15 mouse cellular contexts compared by ENCODE assay signal in genomic region chr4:88936976-88937375, GRCm38 (mm10). TPM values are rescaled to one million over a fixed set of nuclear protein-coding genes. Genes with fewer than 3 reads are reported as not detected.
DNase-seq lines count a peak whose midpoint lies in the region; ATAC-seq and TF ChIP-seq lines count a peak whose summit lies in the region.
"Had no signal": no experiment of that assay in that cellular context is flagged by ENCODE, and none has a peak within 500 bp of the region (broad histone marks: within the 10 kb centered on the region; RNA-seq: fewer than 3 reads in every experiment).

No protein-coding gene starts in this region.

- no peak overlapping the region for H3ac ChIP-seq in myocyte (ENCODE audit: control insufficient read depth, insufficient read length)

- H3K4me3 ChIP-seq in limb, embryonic 15.5 days: peak overlapping the region; percentile 65
- no peak overlapping the region for H3K4me3 ChIP-seq in limb, embryonic 10.5 days
- peak overlapping the region; percentile 85 to 90 (median 86) for H3K4me3 ChIP-seq in CH12.LX (replicated peaks in 1 of 3; ENCODE audit: low read depth in 2 of 3, low read length in 2 of 3, poor library complexity in 1 of 3)
- peak overlapping the region; percentile 84 for H3K4me3 ChIP-seq in embryonic fibroblast, embryonic 13.5 days (ENCODE audit: insufficient read depth, low read length)
- H3K4me3 ChIP-seq in myocyte: peak overlapping the region; percentile 58

- 62% methylated on average over 6 of the region's 6 CpGs for WGBS in limb, embryonic 15.5 days
- 76% methylated on average over 6 of the region's 6 CpGs for WGBS in limb, embryonic 10.5 days

- no peaks in the 10 kb centered on the region for H3K36me3 ChIP-seq in limb, embryonic 15.5 days
- no peaks in the 10 kb centered on the region for H3K36me3 ChIP-seq in limb, embryonic 10.5 days
- H3K36me3 ChIP-seq in CH12.LX (replicated peaks in 1 of 2; ENCODE audit: control insufficient read depth in 1 of 2, insufficient read depth in 1 of 2, low read length in 1 of 2): no peaks in the 10 kb centered on the region
- H3K36me3 ChIP-seq in myocyte (ENCODE audit: control insufficient read depth, insufficient read depth): no peaks in the 10 kb centered on the region
- H3K36me3 ChIP-seq: limb, embryonic 12.5 days; midbrain, embryonic 10.5 days had no signal

- no peak for TF ChIP-seq EP300 in CH12.LX (IDR thresholded peaks at IDR 0.05; ENCODE audit: low read length)

- H3K79me2 ChIP-seq in CH12.LX (replicated peaks; ENCODE audit: control insufficient read depth, extremely low read depth, insufficient read depth, poor library complexity, severe bottlenecking): peaks cover 41% of the 10 kb centered on the region
- peaks cover 97% of the 10 kb centered on the region for H3K79me2 ChIP-seq in myocyte (ENCODE audit: control insufficient read depth, insufficient read depth)

- dilution Hi-C loops in CH12.LX (cut with MboI; ENCODE audit: extremely low pct_ligation_motif_present, extremely low pct_unique_long_range_greater_than_20kb, low sequenced_read_pairs): no loop called here

- no peak overlapping the region for H3K27ac ChIP-seq in limb, embryonic 15.5 days
- H3K27ac ChIP-seq in limb, embryonic 10.5 days: no peak overlapping the region
- no peak overlapping the region for H3K27ac ChIP-seq in CH12.LX (ENCODE audit: insufficient read depth, low read depth)
- peak overlapping the region; percentile 89 for H3K27ac ChIP-seq in embryonic fibroblast, embryonic 13.5 days (ENCODE audit: insufficient read depth, low read length)
- H3K27ac ChIP-seq: limb, embryonic 12.5 days had no signal

- H3K27me3 ChIP-seq in limb, embryonic 15.5 days: peaks cover 35% of the 10 kb centered on the region
- H3K27me3 ChIP-seq in limb, embryonic 10.5 days (ENCODE audit: low read depth, poor library complexity, severe bottlenecking): peaks cover 66% of the 10 kb centered on the region
- no peaks in the 10 kb centered on the region for H3K27me3 ChIP-seq in CH12.LX (replicated peaks)
- no peaks in the 10 kb centered on the region for H3K27me3 ChIP-seq in myocyte (ENCODE audit: control insufficient read depth, insufficient read depth, insufficient read length)

- TF ChIP-seq CTCF in CH12.LX (conservative IDR thresholded peaks at IDR 0.05 in 1 of 2, IDR thresholded peaks at IDR 0.05 in 1 of 2; ENCODE audit: low read depth in 2 of 2, low read length in 2 of 2): no peak
- TF ChIP-seq CTCF in embryonic fibroblast, embryonic 13.5 days (IDR thresholded peaks at IDR 0.05; ENCODE audit: borderline replicate concordance, insufficient read depth, low read length): no peak

- ATAC-seq in limb, embryonic 15.5 days (ENCODE audit: insufficient number of reproducible peaks, low FRiP score, low TSS enrichment, low read depth): no peak

- TF ChIP-seq RAD21 in CH12.LX (IDR thresholded peaks at IDR 0.05; ENCODE audit: low read depth, low read length): no peak

- H3K4me2 ChIP-seq in limb, embryonic 15.5 days: no peak overlapping the region
- H3K4me2 ChIP-seq in CH12.LX (ENCODE audit: insufficient read depth, low read depth, poor library complexity, severe bottlenecking) (no peak overlapping the region; the same call in 1 of the 2 replicates), myocyte (ENCODE audit: low read depth) (peak overlapping the region; percentile 96)

- in situ Hi-C loops in CH12.LX (cut with MboI; ENCODE audit: low pct_ligation_motif_present, low pct_unique_long_range_greater_than_20kb, low sequenced_read_pairs): loop anchor here (5.0 to 10.0 kb wide), 2 partner anchors 65 to 588 kb away; no protein-coding TSS in a partner anchor

- no peaks in the 10 kb centered on the region for H3K9me3 ChIP-seq in limb, embryonic 15.5 days
- H3K9me3 ChIP-seq in limb, embryonic 10.5 days (replicated peaks): no peaks in the 10 kb centered on the region
- no peaks in the 10 kb centered on the region for H3K9me3 ChIP-seq in CH12.LX (replicated peaks; ENCODE audit: low read length)
- H3K9me3 ChIP-seq: limb, embryonic 12.5 days; midbrain, embryonic 10.5 days had no signal

- H3K4me1 ChIP-seq in limb, embryonic 15.5 days: peaks cover 11% of the 10 kb centered on the region
- peaks cover 15% of the 10 kb centered on the region for H3K4me1 ChIP-seq in limb, embryonic 10.5 days
- peaks cover 2 to 14% of the 10 kb centered on the region in 2 experiments; a peak in 3 of 4 replicates for H3K4me1 ChIP-seq in CH12.LX (ENCODE audit: control insufficient read depth in 1 of 2, insufficient read depth in 2 of 2)
- peaks cover 5% of the 10 kb centered on the region for H3K4me1 ChIP-seq in embryonic fibroblast, embryonic 13.5 days (ENCODE audit: control insufficient read depth, insufficient read depth, low read length)

- no peak overlapping the region for H3K9ac ChIP-seq in limb, embryonic 15.5 days
- peak overlapping the region; percentile 58 for H3K9ac ChIP-seq in CH12.LX (ENCODE audit: insufficient read depth, low read depth)

- TF ChIP-seq POLR2A in CH12.LX (IDR thresholded peaks at IDR 0.05; ENCODE audit: low read depth, low read length) (no peak), myocyte (IDR thresholded peaks at IDR 0.05; ENCODE audit: insufficient read length, low read depth) (no peak)
- no peak for TF ChIP-seq POLR2A in embryonic fibroblast, embryonic 13.5 days (IDR thresholded peaks at IDR 0.05; ENCODE audit: low read depth, low read length)

- no peak for DNase-seq in limb, embryonic 10.5 days (ENCODE audit: low spot score)
- DNase-seq in CH12.LX (ENCODE audit: extremely low read depth): no peak
- DNase-seq in gastrocnemius, postnatal 4 days (ENCODE audit: low spot score in 2 of 2): no peak
- DNase-seq in spleen, postnatal 14 days (ENCODE audit: low spot score in 2 of 2): no peak
- DNase-seq: cerebellum, adult 9-11 months; heart, adult 18-20 months; kidney, adult 8-10 months had no signal

TF ChIP-seq in CH12.LX, 34 proteins besides CTCF, POLR2A, EP300 and RAD21:
- TF ChIP-seq SIN3A (IDR thresholded peaks at IDR 0.05; ENCODE audit: low read length) (peak; percentile 53; the same call in 1 of the 2 replicates), TCF12 (IDR thresholded peaks at IDR 0.05; ENCODE audit: low read depth, low read length) (no peak), BHLHE40 (IDR thresholded peaks at IDR 0.05; ENCODE audit: low read depth, low read length) (no peak), NELFE (IDR thresholded peaks at IDR 0.05; ENCODE audit: low read depth, low read length) (no peak), IRF4 (IDR thresholded peaks at IDR 0.05; ENCODE audit: low read depth, low read length) (no peak), MXI1 (IDR thresholded peaks at IDR 0.05; ENCODE audit: low read depth, low read length) (no peak), USF1 (IDR thresholded peaks at IDR 0.05; ENCODE audit: low read depth, low read length) (no peak), CHD1 (IDR thresholded peaks at IDR 0.05; ENCODE audit: low read depth, low read length) (peak; percentile 40; the same call in 1 of the 2 replicates)

TF ChIP-seq in myocyte, 11 proteins besides CTCF, POLR2A, EP300 and RAD21:
- TF ChIP-seq REST (IDR thresholded peaks at IDR 0.05; ENCODE audit: insufficient read depth, insufficient read length) (no peak), CEBPB (IDR thresholded peaks at IDR 0.05; ENCODE audit: insufficient read depth, poor library complexity, severe bottlenecking) (no peak), TCF12 (IDR thresholded peaks at IDR 0.05; ENCODE audit: insufficient read depth, poor library complexity, severe bottlenecking) (no peak), TCF3 (IDR thresholded peaks at IDR 0.05; ENCODE audit: insufficient read length, low read depth) (no peak), MYOG (IDR thresholded peaks at IDR 0.05; ENCODE audit: control insufficient read depth in 1 of 3, insufficient read depth in 1 of 3, insufficient read length in 2 of 3, low read depth in 2 of 3) (no peak), MYOD1 (IDR thresholded peaks at IDR 0.05; ENCODE audit: control insufficient read depth in 1 of 3, insufficient read length in 2 of 3, low read depth in 2 of 3) (no peak), USF1 (IDR thresholded peaks at IDR 0.05; ENCODE audit: low read depth) (no peak), POLR2AphosphoS2 (IDR thresholded peaks at IDR 0.05; ENCODE audit: insufficient read length, low read depth) (no peak), SRF (IDR thresholded peaks at IDR 0.05; ENCODE audit: control insufficient read depth, insufficient read length, low read depth) (no peak), E2F4 (IDR thresholded peaks at IDR 0.05; ENCODE audit: insufficient read depth) (no peak), MAX (IDR thresholded peaks at IDR 0.05; ENCODE audit: low read depth) (no peak)

RNA-seq across cellular contexts. Expression of gene Ifne, which starts 57.0 kb away (rescaled TPM):
- polyA plus RNA-seq in limb, embryonic 15.5 days (2015; fragmentation: Nextera tagmentation; extraction: Ambion mirVana): not detected in 2 replicates
- not detected in 2 replicates for polyA plus RNA-seq in limb, embryonic 10.5 days (2016; fragmentation: Nextera tagmentation; extraction: Ambion mirVana)
- total RNA-seq in CH12.LX (2012; rRNA removed) (not detected in 2 replicates), CH12.LX (2014; rRNA removed) (not detected in 2 replicates)
- polyA plus RNA-seq in CH12.LX (2012; ENCODE audit: insufficient read length, low read depth) (not detected in 2 replicates), myocyte (2012; fragmentation: generic; extraction: Trizol) (not detected)
- polyA plus RNA-seq in embryonic fibroblast, embryonic 13.5 days (2011; ENCODE audit: insufficient read length, low read depth, missing spikeins): not detected in 2 replicates
- total RNA-seq in gastrocnemius, postnatal 4 days (2021): not detected
- total RNA-seq: heart, adult 18-20 months; heart, postnatal 25 days; layer of hippocampus, postnatal 10 days had no signal
- polyA plus RNA-seq: limb, embryonic 12.5 days; midbrain, embryonic 10.5 days; neural tube, embryonic 11.5 days had no signal
